Mouse (Mus musculus) right cerebral cortex, postnatal 36 days (tissue): ENCODE results near the gene Zwint.
A peak's percentile ranks its signal among the peaks of the same experiment; 100 is the strongest.

Experiments
- DNase-seq, 2 experiments: peaks; one replicate each; pipeline ENCODE4 v3.0.0; 2022; ENCODE audit warnings: low spot score in 2 of 2, mixed read lengths in 1 of 2

Gene Zwint

GRCm38 (mm10) chr10:72654270-72655016, at the start of gene Zwint:
Gene Zwint (plus strand): TSS chr10:72654845.
- peak; percentile 95 to 97 for DNase-seq

GRCm38 (mm10) chr10:72613125-72613915, 41.3 kb upstream of the Zwint start:
- peak; percentile 3 to 13 for DNase-seq

GRCm38 (mm10) chr10:72616153-72616552, 38.5 kb upstream of the Zwint start:
- no peak for DNase-seq

GRCm38 (mm10) chr10:72620527-72620926, 34.1 kb upstream of the Zwint start:
- DNase-seq, result no peak

- no peak for DNase-seq
These were observed 31.1 kb upstream of the Zwint start for GRCm38 (mm10) chr10:72623561-72623960.

GRCm38 (mm10) chr10:72634125-72634524, 20.5 kb upstream of the Zwint start:
- no peak for DNase-seq

- no peak for DNase-seq
These were observed 3.8 kb upstream of the Zwint start for GRCm38 (mm10) chr10:72650867-72651266.

- no peak for DNase-seq
These were observed 848 bp upstream of the Zwint start for GRCm38 (mm10) chr10:72653797-72654196.

GRCm38 (mm10) chr10:72655017-72655509, 418 bp downstream of the Zwint start:
- DNase-seq, result peak; percentile 45 to 47

- no peak for DNase-seq
These were observed 4.6 kb downstream of the Zwint start for GRCm38 (mm10) chr10:72659198-72659597.

- no peak for DNase-seq
These were observed 5.7 kb downstream of the Zwint start for GRCm38 (mm10) chr10:72660350-72660749.

- peak in 1 of 2 experiments; percentile 47 for DNase-seq
These were observed 13.2 kb downstream of the Zwint start for GRCm38 (mm10) chr10:72667856-72668255.

GRCm38 (mm10) chr10:72669086-72669485, 14.4 kb downstream of the Zwint start:
- DNase-seq, result no peak

GRCm38 (mm10) chr10:72675971-72676370, 21.3 kb downstream of the Zwint start:
- no peak for DNase-seq

GRCm38 (mm10) chr10:72676550-72676949, 21.9 kb downstream of the Zwint start:
- no peak for DNase-seq

- no peak for DNase-seq
These were observed 24.4 kb downstream of the Zwint start for GRCm38 (mm10) chr10:72679086-72679485.

GRCm38 (mm10) chr10:72701092-72701491, 46.4 kb downstream of the Zwint start:
- DNase-seq, result no peak

- DNase-seq, result no peak
These were observed 59.1 kb downstream of the Zwint start for GRCm38 (mm10) chr10:72713754-72714153.
